Mouse (Mus musculus) erythroblast, embryonic 14.5 days (primary cell): Measurements from ENCODE around the gene Bbs4. TPM values are rescaled to one million over a fixed set of nuclear protein-coding genes. Genes with fewer than 3 reads are reported as not detected.

Source experiments
- H3K27me3 ChIP-seq: 2 replicates; pipeline ENCODE4 v1.6.1; 2012; ENCODE audit warnings: inconsistent platforms; ENCODE audit not compliant: control insufficient read depth
- H3K36me3 ChIP-seq: 2 replicates; pipeline ENCODE4 v1.6.1; 2012; ENCODE audit warnings: mild to moderate bottlenecking, inconsistent platforms; ENCODE audit not compliant: control insufficient read depth
- H3K4me1 ChIP-seq: 2 replicates; pipeline ENCODE4 v1.6.1; 2012; ENCODE audit warnings: inconsistent platforms; ENCODE audit not compliant: control insufficient read depth
- H3K4me3 ChIP-seq: replicated peaks from 2 replicates; pipeline ENCODE3; 2012; ENCODE audit warnings: moderate library complexity, mild to moderate bottlenecking, inconsistent platforms
- H3K9me3 ChIP-seq: 2 replicates; pipeline ENCODE4 v1.6.1; 2012; ENCODE audit warnings: low read length, inconsistent platforms, mixed read lengths; ENCODE audit not compliant: control insufficient read depth
- GATA1 ChIP-seq: IDR thresholded peaks from 2 replicates; pipeline ENCODE4 v1.6.1; 2012; ENCODE audit warnings: low read length, inconsistent platforms, mixed read lengths
- TAL1 ChIP-seq: IDR thresholded peaks from 3 replicates; pipeline ENCODE4 v1.6.1; 2012; ENCODE audit warnings: low read length, inconsistent platforms, mixed read lengths
- polyA plus RNA-seq: library from polyadenylated mRNA; stranded (reverse); fragments of >175 nt; gene quantifications from 2 replicates; pipeline ENCODE4 v1.2.3, GENCODE M21; 2012

Bbs4 gene
- polyA plus RNA-seq, 1 experiment = 0.09 TPM

GRCm38 (mm10) chr9:59346176-59346575 is 7.1 kb downstream of the Bbs4 start:
- Histone ChIP-seq H3K4me1 (peaks cover 4% of the 10 kb centered on the region), H3K27me3 (no peaks in the 10 kb centered on the region)
- no peak for TF ChIP-seq TAL1

DNA sequence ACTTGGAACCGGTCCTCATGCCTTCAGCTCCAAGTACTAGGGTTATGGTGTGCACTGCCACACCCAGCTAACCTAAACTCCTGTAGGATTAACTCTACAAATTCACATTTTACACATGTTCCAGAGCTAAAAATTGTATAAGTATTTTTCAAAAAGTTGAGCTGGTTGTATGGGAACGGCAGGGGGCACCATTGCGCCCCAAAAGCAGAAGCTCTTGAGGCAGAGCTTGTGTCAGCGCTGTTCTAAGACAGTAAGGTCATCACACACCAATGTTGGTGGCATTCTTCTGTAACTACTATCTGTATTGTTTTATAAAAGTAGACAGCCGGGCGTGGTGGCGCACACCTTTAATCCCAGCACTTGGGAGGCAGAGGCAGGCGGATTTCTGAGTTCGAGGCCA is 13.3 kb downstream of the Bbs4 start:
- TF ChIP-seq GATA1 (no peak), TAL1 (no peak)
- Histone ChIP-seq H3K4me3 (no peak overlapping the region), H3K27me3 (no peaks in the 10 kb centered on the region), H3K4me1 (peaks cover 12% of the 10 kb centered on the region), H3K9me3 (no peaks in the 10 kb centered on the region), H3K36me3 (no peaks in the 10 kb centered on the region; the same call in 1 of the 2 replicates)

More at GRCm38 (mm10) chr9:59346176-59346575, 7.1 kb downstream of the Bbs4 start:
- Histone ChIP-seq H3K36me3 (no peaks in the 10 kb centered on the region), H3K4me3 (no peak overlapping the region), H3K9me3 (no peaks in the 10 kb centered on the region)

- Histone ChIP-seq H3K4me3 (no peak overlapping the region), H3K27me3 (no peaks in the 10 kb centered on the region)
Observed at GRCm38 (mm10) chr9:59339107-59339506, 14.2 kb downstream of the Bbs4 start.

GRCm38 (mm10) chr9:59338411-59338810 is 14.9 kb downstream of the Bbs4 start:
- H3K4me1 ChIP-seq = peaks cover 12% of the 10 kb centered on the region
- TF ChIP-seq GATA1 (no peak), TAL1 (no peak)
- no peaks in the 10 kb centered on the region; the same call in none of the 2 replicates for H3K36me3 ChIP-seq
- no peak overlapping the region for H3K4me3 ChIP-seq
- H3K9me3 ChIP-seq = no peaks in the 10 kb centered on the region
- H3K27me3 ChIP-seq = no peaks in the 10 kb centered on the region

More at GRCm38 (mm10) chr9:59339107-59339506, 14.2 kb downstream of the Bbs4 start:
- TF ChIP-seq TAL1 (no peak), GATA1 (no peak)
- H3K9me3 ChIP-seq = no peaks in the 10 kb centered on the region
- H3K36me3 ChIP-seq = no peaks in the 10 kb centered on the region; the same call in none of the 2 replicates
- peaks cover 12% of the 10 kb centered on the region for H3K4me1 ChIP-seq

GRCm38 (mm10) chr9:59337889-59338288 is 15.4 kb downstream of the Bbs4 start:
- Histone ChIP-seq H3K9me3 (no peaks in the 10 kb centered on the region), H3K27me3 (no peaks in the 10 kb centered on the region)
- TF ChIP-seq GATA1 (no peak), TAL1 (no peak)

DNA sequence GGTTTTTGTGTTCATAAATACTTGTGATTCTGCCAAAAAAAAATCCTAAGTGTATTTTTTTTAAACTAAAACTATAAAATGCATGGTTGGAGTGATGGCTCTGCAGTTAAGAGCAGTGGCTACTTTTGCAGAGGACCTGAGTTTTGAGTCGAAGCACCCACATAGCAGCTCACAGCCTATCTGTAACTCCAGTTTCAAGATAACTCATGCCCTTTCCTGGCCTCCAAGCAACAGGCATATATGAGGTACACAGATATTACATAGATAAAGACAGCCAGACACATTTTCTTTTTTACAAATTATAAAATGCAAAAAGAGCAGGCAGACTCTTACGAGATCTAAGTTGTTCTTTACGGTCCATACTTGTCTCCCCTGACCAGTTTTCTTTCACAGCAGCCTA is 16.8 kb downstream of the Bbs4 start:
- peaks cover 5% of the 10 kb centered on the region for H3K36me3 ChIP-seq
- TF ChIP-seq TAL1 = no peak
- TF ChIP-seq GATA1 = no peak

More at GRCm38 (mm10) chr9:59337889-59338288, 15.4 kb downstream of the Bbs4 start:
- peaks cover 12% of the 10 kb centered on the region for H3K4me1 ChIP-seq
- H3K4me3 ChIP-seq = no peak overlapping the region
- peaks cover 4% of the 10 kb centered on the region for H3K36me3 ChIP-seq

GRCm38 (mm10) chr9:59330055-59330454 is 23.3 kb downstream of the Bbs4 start:
- peaks cover 8% of the 10 kb centered on the region for H3K36me3 ChIP-seq
- no peak for TF ChIP-seq TAL1
- TF ChIP-seq GATA1 = no peak
- H3K9me3 ChIP-seq = no peaks in the 10 kb centered on the region
- H3K27me3 ChIP-seq = no peaks in the 10 kb centered on the region
- H3K4me3 ChIP-seq = no peak overlapping the region
- H3K4me1 ChIP-seq = 0 out of 2 replicates have a peak, but pooled peaks cover under 1% of the 10 kb centered on the region

More for the DNA sequence above, 16.8 kb downstream of the Bbs4 start:
- H3K4me1 ChIP-seq = peaks cover 12% of the 10 kb centered on the region
- no peak overlapping the region for H3K4me3 ChIP-seq
- H3K9me3 ChIP-seq = no peaks in the 10 kb centered on the region
- H3K27me3 ChIP-seq = no peaks in the 10 kb centered on the region

DNA sequence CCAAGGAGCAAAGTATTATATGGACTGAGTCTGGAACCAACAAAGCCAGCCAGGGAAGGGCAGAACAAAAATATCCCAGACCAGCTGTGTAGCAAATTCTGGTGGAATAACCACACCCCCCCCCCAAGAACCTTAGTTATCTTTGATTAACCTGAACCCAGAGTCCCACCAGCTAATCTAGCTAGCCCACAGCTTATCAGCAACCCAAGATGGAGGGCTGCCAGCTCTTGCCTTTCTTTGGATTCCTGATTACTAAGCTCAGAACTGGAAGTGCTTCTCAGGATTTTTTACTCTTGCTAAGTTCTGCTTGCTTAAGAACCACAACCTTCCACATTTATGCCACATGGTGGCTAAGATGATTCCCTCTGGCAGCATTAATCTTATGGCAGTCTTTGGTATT is 29.0 kb downstream of the Bbs4 start:
- no peaks in the 10 kb centered on the region for H3K27me3 ChIP-seq
- H3K4me3 ChIP-seq = no peak overlapping the region
- H3K9me3 ChIP-seq = no peaks in the 10 kb centered on the region
- peaks cover 13% of the 10 kb centered on the region for H3K4me1 ChIP-seq
- H3K36me3 ChIP-seq = peaks cover 42% of the 10 kb centered on the region
- TF ChIP-seq TAL1 = no peak
- TF ChIP-seq GATA1 = no peak

- Histone ChIP-seq H3K36me3 (peaks cover 73% of the 10 kb centered on the region), H3K27me3 (no peaks in the 10 kb centered on the region), H3K4me1 (no peaks in the 10 kb centered on the region), H3K9me3 (no peaks in the 10 kb centered on the region), H3K4me3 (no peak overlapping the region)
- TF ChIP-seq TAL1 = no peak
- TF ChIP-seq GATA1 = no peak
Observed at GRCm38 (mm10) chr9:59316206-59316605, 37.1 kb downstream of the Bbs4 start.

GRCm38 (mm10) chr9:59311284-59311670 is 42.0 kb downstream of the Bbs4 start:
- H3K36me3 ChIP-seq = peaks cover 79% of the 10 kb centered on the region
- no peaks in the 10 kb centered on the region for H3K9me3 ChIP-seq
- no peaks in the 10 kb centered on the region for H3K4me1 ChIP-seq
- H3K27me3 ChIP-seq = no peaks in the 10 kb centered on the region
- TF ChIP-seq GATA1 = no peak
- no peak for TF ChIP-seq TAL1
- no peak overlapping the region for H3K4me3 ChIP-seq
